Mouse (Mus musculus) regulatory T cell (primary cell): ENCODE measurements around the gene Rpn1.

Source experiments
- in situ Hi-C: fragments of 300-600 bp; cut with MboI, MseI; formaldehyde crosslinking; loops from one replicate; pipeline ENCODE4 v1.15.1; 2025; ENCODE audit warnings: high pct_unique_total_duplicates

The Rpn1 gene

DNA sequence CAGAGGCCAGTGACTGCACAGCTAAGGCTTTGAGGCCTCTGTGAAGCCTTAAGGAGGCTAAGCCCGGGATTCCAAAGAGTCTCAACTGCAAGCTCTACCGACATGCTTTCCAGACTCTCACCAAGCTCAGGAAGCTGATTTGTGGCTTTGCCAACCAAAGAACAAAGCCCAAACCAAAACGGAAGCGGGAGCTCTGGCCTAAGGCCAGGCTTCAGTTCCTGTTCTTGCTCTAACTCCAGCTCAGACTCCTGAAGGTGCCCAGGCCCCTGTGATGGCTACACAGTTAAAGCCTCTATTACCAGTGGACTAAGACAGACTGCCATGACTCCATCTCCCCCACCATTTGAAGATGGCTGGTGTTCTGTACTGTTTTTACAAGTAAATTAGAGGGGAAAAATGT is 19.2 kb upstream of the Rpn1 start:
- in situ Hi-C loops, result no loop called here

DNA sequence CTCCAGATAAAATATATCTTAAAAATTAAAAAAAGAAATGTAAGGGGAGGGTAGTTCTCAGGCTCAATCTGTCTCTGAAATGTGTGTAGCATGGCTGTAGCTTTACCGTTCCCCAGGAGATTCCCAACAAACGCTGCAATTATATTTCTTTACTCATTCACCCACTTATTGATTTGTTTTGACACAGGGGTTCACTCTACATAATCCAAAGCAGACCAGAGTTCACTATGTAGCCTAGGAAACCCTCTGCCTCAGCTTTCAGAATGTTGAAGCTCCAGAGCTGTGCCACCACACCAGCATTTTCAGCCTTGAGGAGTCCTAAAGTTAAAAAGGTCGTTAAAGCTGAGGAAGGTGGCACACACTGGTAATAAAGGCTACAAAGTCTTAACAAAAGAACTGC is 18.3 kb upstream of the Rpn1 start:
- in situ Hi-C loops, result no loop called here

DNA sequence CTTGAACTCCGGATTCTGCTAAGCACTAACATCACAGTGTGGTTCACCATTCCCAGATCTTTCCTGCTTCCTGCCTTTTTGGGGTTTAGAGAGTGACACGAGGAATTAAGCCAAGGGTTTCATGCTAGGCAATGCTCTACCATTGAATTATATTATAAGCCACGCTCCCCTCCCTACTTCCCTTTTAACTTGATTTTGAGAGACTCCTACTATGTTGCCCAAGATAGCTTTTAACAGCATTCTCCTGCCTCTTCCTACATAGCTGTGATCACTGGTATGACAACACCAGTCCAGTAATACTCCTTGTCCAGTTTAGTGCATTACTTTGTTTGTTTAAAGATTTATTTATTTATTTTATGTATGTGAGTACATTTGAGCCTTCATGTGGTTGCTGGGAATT is 16.6 kb upstream of the Rpn1 start:
- in situ Hi-C loops, result no loop called here

- in situ Hi-C loops, result no loop called here
Measured at GRCm38 (mm10) chr6:88068739-88069138, 15.5 kb upstream of the Rpn1 start.

GRCm38 (mm10) chr6:88070468-88070867 is 13.8 kb upstream of the Rpn1 start:
- in situ Hi-C loops, result no loop called here

DNA sequence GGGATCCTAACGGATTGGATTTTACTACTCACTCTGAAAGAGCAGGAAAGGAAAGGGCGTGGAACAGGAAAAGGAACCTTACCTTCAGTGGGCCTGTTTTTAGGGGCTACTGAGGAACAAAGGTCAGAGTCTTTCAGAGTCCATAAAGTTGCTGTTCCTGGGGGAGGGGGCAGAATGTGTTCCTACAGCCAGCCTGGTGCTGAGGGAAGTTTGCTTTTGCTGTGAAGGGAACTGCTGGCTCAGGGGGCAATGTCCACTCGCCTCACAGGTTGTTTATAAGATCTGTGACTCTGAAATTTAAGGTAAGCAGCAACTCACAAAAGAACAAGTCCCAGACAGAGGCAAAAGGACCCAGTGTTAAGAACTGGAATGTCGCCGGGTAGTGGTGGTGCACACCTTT is 13.1 kb upstream of the Rpn1 start:
- in situ Hi-C loops, result no loop called here

- in situ Hi-C loops, result no loop called here
Measured at GRCm38 (mm10) chr6:88074752-88075554, 9.3 kb upstream of the Rpn1 start.

- in situ Hi-C loops, result no loop called here
Measured at GRCm38 (mm10) chr6:88075960-88076517, 8.2 kb upstream of the Rpn1 start.

DNA sequence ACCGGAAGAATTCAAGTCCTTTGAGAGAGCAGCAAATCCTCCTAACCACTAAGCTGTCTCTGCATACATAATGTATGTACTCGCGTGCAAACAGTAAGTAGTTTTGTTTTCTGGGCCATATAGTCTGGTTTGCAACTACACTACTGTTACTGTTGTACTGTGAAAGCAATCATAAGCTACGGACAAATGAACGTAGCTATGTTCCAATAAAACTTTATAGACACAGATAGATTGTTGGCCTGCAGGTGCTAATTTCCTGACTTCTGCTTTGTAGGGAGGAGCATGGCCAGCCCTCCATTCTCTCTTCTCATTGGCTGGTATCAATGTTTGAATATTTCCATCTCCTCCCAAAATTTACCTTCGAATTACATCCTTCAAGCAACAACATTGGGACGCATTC is 1.2 kb upstream of the Rpn1 start:
- in situ Hi-C loops, result loop anchor here (10.0 kb wide), 1 partner anchor 178 kb away; no protein-coding TSS in a partner anchor

DNA sequence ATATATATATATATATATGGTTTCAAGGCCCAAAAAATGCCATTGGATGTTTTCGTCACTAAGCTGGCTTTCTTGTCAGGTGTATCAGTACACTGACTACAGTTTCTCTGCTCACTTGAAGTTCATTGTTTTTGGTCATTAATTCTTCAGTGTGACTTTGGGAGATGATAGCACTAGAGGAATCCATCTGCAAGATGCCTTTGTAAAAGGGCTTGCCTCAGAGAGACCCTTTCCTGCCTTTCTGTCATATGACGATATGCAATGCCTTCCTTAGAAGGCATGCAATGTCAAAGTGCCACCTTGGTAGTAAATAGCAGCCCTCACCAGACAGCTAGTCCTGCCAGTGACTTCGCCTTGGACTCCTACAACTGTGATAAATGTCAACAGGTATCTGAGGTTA is 610 bp upstream of the Rpn1 start:
- in situ Hi-C loops, result loop anchor here (10.0 kb wide), 1 partner anchor 179 kb away; no protein-coding TSS in a partner anchor

DNA sequence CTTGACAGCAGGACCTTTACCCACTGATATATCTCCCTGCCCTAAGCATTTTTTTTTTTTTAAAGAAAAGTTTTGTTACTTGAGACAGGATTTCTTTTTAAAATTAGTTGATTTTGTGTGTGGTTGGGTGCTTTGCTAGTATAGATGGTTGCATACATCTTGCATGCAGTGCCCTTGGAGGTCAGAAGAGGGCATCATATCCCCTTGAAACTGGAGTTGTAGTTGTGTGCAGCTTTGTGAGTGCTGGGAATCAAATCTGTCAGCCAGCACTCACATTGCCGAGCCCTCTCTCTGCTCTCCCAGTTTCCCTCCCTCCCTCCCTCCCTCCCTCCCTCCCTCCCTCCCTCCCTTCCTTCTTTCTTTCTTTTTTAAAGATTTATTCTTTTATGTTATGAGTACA is 4.7 kb downstream of the Rpn1 start:
- in situ Hi-C loops, result loop anchor here (10.0 kb wide), 1 partner anchor 184 kb away; no protein-coding TSS in a partner anchor

DNA sequence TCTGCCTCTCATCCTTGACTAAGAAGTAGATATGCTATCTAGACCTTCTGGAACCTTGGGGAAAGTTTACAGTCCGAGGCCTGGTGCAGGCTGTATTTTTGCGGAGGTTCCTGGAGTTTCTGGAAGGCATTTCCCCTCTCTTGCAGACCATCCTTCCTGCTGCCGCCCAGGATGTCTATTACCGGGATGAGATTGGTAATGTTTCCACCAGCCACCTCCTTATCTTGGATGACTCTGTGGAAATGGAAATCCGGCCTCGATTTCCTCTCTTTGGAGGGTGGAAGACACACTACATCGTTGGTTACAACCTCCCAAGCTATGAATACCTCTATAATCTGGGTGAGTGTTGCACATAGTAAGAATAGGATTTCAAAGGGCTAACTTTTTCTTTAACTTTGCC is 11.1 kb downstream of the Rpn1 start:
- in situ Hi-C loops, result no loop called here

GRCm38 (mm10) chr6:88102096-88102495 is 17.8 kb downstream of the Rpn1 start:
- in situ Hi-C loops, result no loop called here

GRCm38 (mm10) chr6:88105783-88106611 is 21.7 kb downstream of the Rpn1 start:
- in situ Hi-C loops, result no loop called here

GRCm38 (mm10) chr6:88106612-88107123 is 22.4 kb downstream of the Rpn1 start:
- in situ Hi-C loops, result no loop called here

- in situ Hi-C loops, result no loop called here
Measured at GRCm38 (mm10) chr6:88107661-88108535, 23.6 kb downstream of the Rpn1 start.

DNA sequence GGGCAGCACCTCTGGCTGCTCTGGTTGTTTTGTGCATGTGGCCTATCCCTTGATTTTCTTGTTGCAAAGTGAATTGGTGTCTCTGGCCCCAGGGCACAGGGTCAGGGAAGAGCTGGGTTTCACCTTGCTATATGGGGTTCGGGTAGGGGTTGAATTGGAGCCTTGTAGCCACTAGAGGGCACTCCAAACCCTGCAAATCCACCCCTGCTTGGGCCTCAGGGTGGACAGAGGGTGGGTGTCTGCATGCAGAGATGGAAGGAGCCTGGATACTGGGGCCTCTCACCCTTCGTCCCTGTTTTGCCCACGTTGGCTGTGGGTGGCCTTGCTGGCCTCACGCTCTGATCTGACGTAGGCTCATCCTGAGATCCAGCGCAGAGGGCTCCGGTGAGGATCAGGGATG is 28.9 kb downstream of the Rpn1 start:
- in situ Hi-C loops, result loop anchor here (5.0 kb wide), 1 partner anchor 374 kb away; no protein-coding TSS in a partner anchor

- in situ Hi-C loops, result loop anchor here (5.0 kb wide), 1 partner anchor 373 kb away; no protein-coding TSS in a partner anchor
Measured at GRCm38 (mm10) chr6:88114414-88114813, 30.1 kb downstream of the Rpn1 start.

GRCm38 (mm10) chr6:88116347-88117183 is 32.3 kb downstream of the Rpn1 start:
- in situ Hi-C loops, result no loop called here

DNA sequence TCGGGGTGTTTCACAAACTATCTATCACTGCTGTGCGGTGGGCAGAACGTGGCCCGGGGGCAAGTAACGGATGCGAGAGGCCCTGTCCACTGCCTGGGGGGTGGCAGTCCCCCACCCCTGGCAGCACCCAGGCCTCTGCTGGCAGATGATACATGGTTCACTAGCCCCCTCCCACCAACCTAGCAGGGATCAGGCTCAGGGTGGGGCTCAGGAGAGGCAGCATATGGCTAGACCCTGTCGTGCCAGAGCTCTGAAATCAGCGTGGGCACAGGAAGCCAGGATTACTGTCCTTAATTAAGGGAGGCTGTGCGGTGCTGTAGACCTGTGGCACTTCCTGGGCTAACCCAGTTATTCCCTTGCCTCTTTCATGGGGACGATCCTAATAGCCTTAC is 32.9 kb downstream of the Rpn1 start:
- in situ Hi-C loops, result no loop called here
